Mouse (Mus musculus): ENCODE measurements around the gene Atp6v0e.

GRCm38 (mm10) chr17:26628479-26628878 is 34.6 kb upstream of the Atp6v0e start:
- TF ChIP-seq EP300 (IDR thresholded peaks at IDR 0.05; ENCODE audit: insufficient read depth, low read depth, low read length): no peak
- TF ChIP-seq CTCF (IDR thresholded peaks at IDR 0.05): peak; percentile 52
- TF ChIP-seq POLR2A (IDR thresholded peaks at IDR 0.05; ENCODE audit: insufficient read depth, low read depth, low read length): no peak
